Comparison of ENCODE assay signal across 32 mouse cellular contexts in the genomic region with DNA sequence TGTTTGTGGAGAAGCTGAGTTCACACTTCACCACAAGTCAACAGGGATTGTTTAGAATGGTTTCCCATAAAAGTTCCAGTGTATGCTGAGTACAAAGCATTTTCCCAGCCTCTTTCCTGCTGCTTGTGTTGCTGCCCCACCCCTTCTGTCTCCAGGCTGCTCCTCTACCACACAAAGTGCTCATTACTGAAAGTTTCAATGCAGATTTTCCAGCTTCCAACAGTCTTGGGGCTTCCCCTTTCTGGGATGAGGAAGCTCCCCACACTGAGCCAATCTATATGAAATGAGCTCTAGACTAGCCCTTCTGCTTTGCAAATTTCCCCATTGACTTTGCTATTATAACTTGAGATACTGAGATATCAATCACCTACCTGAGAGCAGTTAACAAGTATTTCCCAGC. TPM values are rescaled to one million over a fixed set of nuclear protein-coding genes. Genes with fewer than 3 reads are reported as not detected.
"Had no signal": no experiment of that assay in that cellular context is flagged by ENCODE, and none has a peak within 500 bp of the region (broad histone marks: within the 10 kb centered on the region; RNA-seq: fewer than 3 reads in every experiment).

No protein-coding gene starts in this region.

- H3K27ac ChIP-seq: kidney, embryonic 15.5 days; limb, embryonic 13.5 days; liver, embryonic 12.5 days; liver, embryonic 15.5 days; lung, embryonic 15.5 days; neural tube, embryonic 12.5 days; neural tube, embryonic 15.5 days had no signal

- DNase-seq: kidney, adult 11 months; kidney, adult 8-10 months; kidney, postnatal 10 days; kidney, postnatal 36 days; left cerebral cortex, postnatal 4 days; lung, adult 18-20 months; lung, postnatal 14 days; lung, postnatal 4 days; midbrain, embryonic 14.5 days; right cerebral cortex, adult 18-20 months; right cerebral cortex, postnatal 14 days; right cerebral cortex, postnatal 4 days; spleen, adult 18-20 months; thymus, adult 18-20 months; thymus, postnatal 36 days had no signal

- H3K36me3 ChIP-seq: kidney, embryonic 15.5 days; limb, embryonic 13.5 days; liver, embryonic 12.5 days; liver, embryonic 15.5 days; lung, embryonic 15.5 days; neural tube, embryonic 12.5 days; neural tube, embryonic 15.5 days had no signal

- H3K27me3 ChIP-seq: kidney, embryonic 15.5 days; limb, embryonic 13.5 days; liver, embryonic 12.5 days; liver, embryonic 15.5 days; lung, embryonic 15.5 days; neural tube, embryonic 12.5 days; neural tube, embryonic 15.5 days had no signal

- H3K9me3 ChIP-seq: kidney, embryonic 15.5 days; limb, embryonic 13.5 days; liver, embryonic 12.5 days; liver, embryonic 15.5 days; lung, embryonic 15.5 days; neural tube, embryonic 12.5 days; neural tube, embryonic 15.5 days had no signal

- H3K4me2 ChIP-seq: kidney, embryonic 15.5 days; limb, embryonic 13.5 days; liver, embryonic 12.5 days; liver, embryonic 15.5 days; lung, embryonic 15.5 days; midbrain, embryonic 11.5 days; neural tube, embryonic 12.5 days; neural tube, embryonic 15.5 days had no signal

- H3K4me1 ChIP-seq: kidney, embryonic 15.5 days; limb, embryonic 13.5 days; lung, embryonic 15.5 days; neural tube, embryonic 12.5 days; neural tube, embryonic 15.5 days had no signal

- H3K4me3 ChIP-seq: kidney, embryonic 15.5 days; limb, embryonic 13.5 days; liver, embryonic 12.5 days; liver, embryonic 15.5 days; lung, embryonic 15.5 days; neural tube, embryonic 12.5 days; neural tube, embryonic 15.5 days had no signal

- H3K9ac ChIP-seq: kidney, embryonic 15.5 days; limb, embryonic 13.5 days; liver, embryonic 12.5 days; liver, embryonic 15.5 days; lung, embryonic 15.5 days; neural tube, embryonic 12.5 days; neural tube, embryonic 15.5 days had no signal

RNA-seq across cellular contexts. Expression of a gene that starts 4.0 kb away (rescaled TPM):
- total RNA-seq: layer of hippocampus, postnatal 14 days; left cerebral cortex, adult 8-10 months; left cerebral cortex, postnatal 14 days; left cerebral cortex, postnatal 4 days; megakaryocyte-erythroid progenitor cell, adult 5-6 weeks; midbrain, postnatal 0 days had no signal
- polyA plus RNA-seq: kidney, embryonic 15.5 days; limb, embryonic 13.5 days; liver, embryonic 12.5 days; liver, embryonic 15.5 days; lung, embryonic 15.5 days; midbrain, embryonic 11.5 days; midbrain, embryonic 14.5 days; midbrain, postnatal 0 days; neural tube, embryonic 12.5 days; neural tube, embryonic 15.5 days; stomach, embryonic 16.5 days; testis, adult 2 months; urinary bladder, adult 2 months had no signal

RNA-seq across cellular contexts. Expression of a gene that starts 19.5 kb away (rescaled TPM):
- total RNA-seq: megakaryocyte-erythroid progenitor cell, adult 5-6 weeks had no signal
- polyA plus RNA-seq: liver, embryonic 12.5 days; midbrain, embryonic 11.5 days; midbrain, embryonic 14.5 days had no signal

RNA-seq across cellular contexts. Expression of a gene that starts 32.9 kb away (rescaled TPM):
- total RNA-seq: layer of hippocampus, adult 8-10 months; layer of hippocampus, postnatal 14 days; left cerebral cortex, postnatal 14 days; left cerebral cortex, postnatal 4 days; megakaryocyte-erythroid progenitor cell, adult 5-6 weeks; midbrain, postnatal 0 days had no signal
- polyA plus RNA-seq: kidney, embryonic 15.5 days; limb, embryonic 13.5 days; liver, embryonic 12.5 days; liver, embryonic 15.5 days; lung, embryonic 15.5 days; midbrain, embryonic 11.5 days; midbrain, embryonic 14.5 days; midbrain, postnatal 0 days; neural tube, embryonic 12.5 days; neural tube, embryonic 15.5 days; stomach, embryonic 16.5 days; testis, adult 2 months; urinary bladder, adult 2 months had no signal

RNA-seq across cellular contexts. Expression of a gene that starts 37.1 kb away (rescaled TPM):
- total RNA-seq: layer of hippocampus, adult 8-10 months; layer of hippocampus, postnatal 14 days; left cerebral cortex, adult 8-10 months; left cerebral cortex, postnatal 14 days; left cerebral cortex, postnatal 4 days; megakaryocyte-erythroid progenitor cell, adult 5-6 weeks; midbrain, postnatal 0 days had no signal
- polyA plus RNA-seq: kidney, embryonic 15.5 days; limb, embryonic 13.5 days; liver, embryonic 12.5 days; liver, embryonic 15.5 days; lung, embryonic 15.5 days; midbrain, embryonic 11.5 days; midbrain, embryonic 14.5 days; midbrain, postnatal 0 days; neural tube, embryonic 12.5 days; neural tube, embryonic 15.5 days; stomach, embryonic 16.5 days; testis, adult 2 months; urinary bladder, adult 2 months had no signal

RNA-seq across cellular contexts. Expression of a gene that starts 42.4 kb away (rescaled TPM):
- total RNA-seq: left cerebral cortex, postnatal 14 days had no signal
